Mouse (Mus musculus) kidney, adult 2 months (tissue): ENCODE results near the gene Scrn3.

Experiments used
- CTCF ChIP-seq: fragments of 200-500 bp; conservative IDR thresholded peaks from 2 replicates; pipeline ENCODE4 v1.5.1; 2011; ENCODE audit warnings: low read depth, mild to moderate bottlenecking, control low read depth, low read length, moderate library complexity, mixed read lengths; ENCODE audit not compliant: insufficient read depth, insufficient read length
- POLR2A ChIP-seq: fragments of 200-500 bp; IDR thresholded peaks from one replicate; pipeline ENCODE4 v1.6.1; 2011; ENCODE audit warnings: low read depth, low read length, control low read depth

- TF ChIP-seq CTCF (no peak), POLR2A (no peak)
These were observed 38.1 kb upstream of the Scrn3 start for GRCm38 (mm10) chr2:73274119-73274920.
